Mouse (Mus musculus) MEL (cell line): ENCODE data around the gene Aldh3b1.

ENCODE experiments used
- CTCF ChIP-seq, 3 experiments: IDR thresholded peaks in 2 of 3; conservative IDR thresholded peaks in 1 of 3; 2 replicates each; pipeline ENCODE4 v1.5.1; 2011 to 2012; ENCODE audit warnings: low read length in 3 of 3, low read depth in 2 of 3, mild to moderate bottlenecking in 2 of 3, improper control_type of control experiment in 1 of 3, inconsistent platforms in 1 of 3, mixed read lengths in 1 of 3, moderate library complexity in 1 of 3; ENCODE audit not compliant: control insufficient read depth in 1 of 3, insufficient read depth in 1 of 3, poor library complexity in 1 of 3, severe bottlenecking in 1 of 3
- ELF1 ChIP-seq: IDR thresholded peaks from 2 replicates; pipeline ENCODE4 v1.6.1; 2014; ENCODE audit warnings: low read depth, mild to moderate bottlenecking, inconsistent platforms, low read length, improper control_type of control experiment, moderate library complexity
- EP300 ChIP-seq, 2 experiments: IDR thresholded peaks; 2 replicates each; pipeline ENCODE4 v1.6.1; 2011; ENCODE audit warnings: improper control_type of control experiment in 2 of 2, low read length in 2 of 2, low read depth in 1 of 2, mild to moderate bottlenecking in 1 of 2
- GATA1 ChIP-seq: IDR thresholded peaks from 2 replicates; pipeline ENCODE4 v1.6.1; 2011; ENCODE audit warnings: low read depth, low read length, improper control_type of control experiment
- MAX ChIP-seq: IDR thresholded peaks from 2 replicates; pipeline ENCODE4 v1.6.1; 2011; ENCODE audit warnings: low read length, improper control_type of control experiment
- MAZ ChIP-seq: IDR thresholded peaks from 2 replicates; pipeline ENCODE4 v1.6.1; 2012; ENCODE audit warnings: low read depth, mild to moderate bottlenecking, inconsistent platforms, low read length, improper control_type of control experiment
- POLR2A ChIP-seq, 2 experiments: IDR thresholded peaks; 2 replicates each; pipeline ENCODE4 v1.6.1; 2011 to 2012; ENCODE audit warnings: low read length in 2 of 2, mild to moderate bottlenecking in 2 of 2, control low read depth in 1 of 2, improper control_type of control experiment in 1 of 2, low read depth in 1 of 2, moderate library complexity in 1 of 2; ENCODE audit not compliant: control insufficient read depth in 1 of 2, insufficient read depth in 1 of 2, poor library complexity in 1 of 2
- SIN3A ChIP-seq: IDR thresholded peaks from 2 replicates; pipeline ENCODE4 v1.6.1; 2012; ENCODE audit warnings: low read length, improper control_type of control experiment, inconsistent platforms
- ZNF384 ChIP-seq: IDR thresholded peaks from 2 replicates; pipeline ENCODE4 v1.6.1; 2012; ENCODE audit warnings: low read depth, mild to moderate bottlenecking, inconsistent platforms, low read length, improper control_type of control experiment

GRCm38 (mm10) chr19:3897557-3897956 is 32.1 kb downstream of the Aldh3b1 start:
- TF ChIP-seq MAX (no peak), CTCF (IDR thresholded peaks at IDR 0.05 in 2 of 3, conservative IDR thresholded peaks at IDR 0.05 in 1 of 3; ENCODE audit: control insufficient read depth in 1 of 3, insufficient read depth in 1 of 3, low read depth in 2 of 3, low read length in 3 of 3, poor library complexity in 1 of 3, severe bottlenecking in 1 of 3) (no peak), SIN3A (no peak), POLR2A (IDR thresholded peaks at IDR 0.05; ENCODE audit: control insufficient read depth in 1 of 2, insufficient read depth in 1 of 2, low read depth in 1 of 2, low read length in 2 of 2, poor library complexity in 1 of 2) (no peak), MAZ (no peak), ZNF384 (no peak), ELF1 (no peak), EP300 (IDR thresholded peaks at IDR 0.05; ENCODE audit: low read depth in 1 of 2, low read length in 2 of 2) (no peak), GATA1 (no peak)
